Comparison of ENCODE assay signal across 9 mouse cellular contexts in the genomic region with DNA sequence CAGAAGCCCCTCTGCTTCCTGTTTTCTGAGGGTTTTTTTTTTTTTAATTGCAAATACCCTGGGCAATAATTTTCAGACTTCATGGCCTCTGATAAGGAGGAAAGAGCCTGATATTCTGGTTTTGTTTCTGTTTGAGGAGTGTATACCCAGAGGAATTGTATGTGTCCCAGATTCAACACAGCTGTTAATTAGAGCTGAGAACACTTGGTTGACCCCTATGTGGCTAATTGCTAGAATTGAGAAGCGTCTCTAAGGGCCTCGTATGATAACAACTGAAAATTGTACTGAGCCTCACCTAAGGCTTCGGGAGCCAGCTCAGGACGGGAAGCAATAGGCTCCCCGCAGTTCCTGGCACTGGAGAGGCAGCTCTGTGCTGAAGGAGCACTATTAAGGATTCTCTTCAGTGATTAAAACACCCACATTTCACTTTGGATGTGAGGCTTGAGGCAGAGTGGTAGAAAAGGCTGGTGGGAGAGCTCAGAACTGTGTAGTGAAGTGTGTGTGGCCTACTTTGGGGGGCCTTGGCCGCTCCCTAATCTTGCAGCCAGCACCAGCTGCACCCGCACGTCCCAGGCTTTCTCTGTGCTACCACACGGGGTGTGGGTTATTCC. TPM values are rescaled to one million over a fixed set of nuclear protein-coding genes. Genes with fewer than 3 reads are reported as not detected.
DNase-seq lines count a peak whose midpoint lies in the region; ATAC-seq and TF ChIP-seq lines count a peak whose summit lies in the region.
"Had no signal": no experiment of that assay in that cellular context is flagged by ENCODE, and none has a peak within 500 bp of the region (broad histone marks: within the 10 kb centered on the region; RNA-seq: fewer than 3 reads in every experiment).

No protein-coding gene starts in this region.

- H3K36me3 ChIP-seq in kidney, embryonic 14.5 days (ENCODE audit: control insufficient read depth, insufficient read depth, low read length): no peaks in the 10 kb centered on the region
- H3K36me3 ChIP-seq in embryonic facial prominence, embryonic 11.5 days (replicated peaks; ENCODE audit: control insufficient read depth, insufficient read depth, low read depth, low read length): no peaks in the 10 kb centered on the region
- no peaks in the 10 kb centered on the region for H3K36me3 ChIP-seq in hindbrain, embryonic 11.5 days (ENCODE audit: control insufficient read depth, insufficient read depth, low read length)
- H3K36me3 ChIP-seq in myocyte (ENCODE audit: control insufficient read depth, insufficient read depth): no peaks in the 10 kb centered on the region
- H3K36me3 ChIP-seq: liver, embryonic 13.5 days had no signal

- WGBS in kidney, embryonic 14.5 days: 40% methylated on average over 9 of the region's 9 CpGs
- 16% methylated on average over 9 of the region's 9 CpGs for WGBS in embryonic facial prominence, embryonic 11.5 days
- 22% methylated on average over 9 of the region's 9 CpGs for WGBS in hindbrain, embryonic 11.5 days

- H3K9me3 ChIP-seq in kidney, embryonic 14.5 days (ENCODE audit: control insufficient read depth, low read length): no peaks in the 10 kb centered on the region
- no peaks in the 10 kb centered on the region for H3K9me3 ChIP-seq in embryonic facial prominence, embryonic 11.5 days (replicated peaks; ENCODE audit: control insufficient read depth, low read length)
- H3K9me3 ChIP-seq in hindbrain, embryonic 11.5 days (ENCODE audit: control insufficient read depth, low read length): no peaks in the 10 kb centered on the region
- H3K9me3 ChIP-seq: liver, embryonic 13.5 days had no signal

- ATAC-seq in kidney, embryonic 14.5 days (ENCODE audit: low FRiP score, low TSS enrichment): peak; percentile 15; the same call in 1 of the 2 replicates
- peak; percentile 44; the same call in 1 of the 2 replicates for ATAC-seq in embryonic facial prominence, embryonic 11.5 days (replicated peaks; ENCODE audit: insufficient number of reproducible peaks, low FRiP score, low TSS enrichment, low read depth)
- peak; percentile 45; the same call in 1 of the 2 replicates for ATAC-seq in hindbrain, embryonic 11.5 days (ENCODE audit: low FRiP score)
- ATAC-seq in CD4-positive, CD25-positive, alpha-beta regulatory T cell, adult 4 months: no peak

- no peak overlapping the region for H3K9ac ChIP-seq in kidney, embryonic 14.5 days (ENCODE audit: low read depth, low read length)
- no peak overlapping the region for H3K9ac ChIP-seq in embryonic facial prominence, embryonic 11.5 days (replicated peaks; ENCODE audit: low read length)
- H3K9ac ChIP-seq in hindbrain, embryonic 11.5 days (ENCODE audit: low read depth, low read length): peak overlapping the region; percentile 31; the same call in 1 of the 2 replicates
- H3K9ac ChIP-seq: liver, embryonic 13.5 days had no signal

- H3K4me1 ChIP-seq in kidney, embryonic 14.5 days (ENCODE audit: control insufficient read depth, insufficient read depth, low read length): peaks cover 11% of the 10 kb centered on the region; the same call in 1 of the 2 replicates
- no peaks in the 10 kb centered on the region for H3K4me1 ChIP-seq in embryonic facial prominence, embryonic 11.5 days (ENCODE audit: control insufficient read depth, insufficient read depth, low read length)
- H3K4me1 ChIP-seq in hindbrain, embryonic 11.5 days (replicated peaks; ENCODE audit: control insufficient read depth, insufficient read depth, low read length): 0 out of 2 replicates have a peak, but pooled peaks cover 3% of the 10 kb centered on the region

- no peak for TF ChIP-seq POLR2A in myocyte (IDR thresholded peaks at IDR 0.05; ENCODE audit: insufficient read length, low read depth)

- no peaks in the 10 kb centered on the region for H3K79me2 ChIP-seq in myocyte (ENCODE audit: control insufficient read depth, insufficient read depth)

- H3K27me3 ChIP-seq in kidney, embryonic 14.5 days (ENCODE audit: control insufficient read depth, insufficient read depth, low read length): no peaks in the 10 kb centered on the region
- no peaks in the 10 kb centered on the region for H3K27me3 ChIP-seq in embryonic facial prominence, embryonic 11.5 days (ENCODE audit: control insufficient read depth, insufficient read depth, low read length)
- no peaks in the 10 kb centered on the region for H3K27me3 ChIP-seq in hindbrain, embryonic 11.5 days (ENCODE audit: control insufficient read depth, insufficient read depth, low read length)
- no peaks in the 10 kb centered on the region for H3K27me3 ChIP-seq in myocyte (ENCODE audit: control insufficient read depth, insufficient read depth, insufficient read length)
- H3K27me3 ChIP-seq: liver, embryonic 13.5 days had no signal

- H3K4me3 ChIP-seq in kidney, embryonic 14.5 days (ENCODE audit: low read length): no peak overlapping the region
- no peak overlapping the region for H3K4me3 ChIP-seq in embryonic facial prominence, embryonic 11.5 days (ENCODE audit: low read depth, low read length)
- H3K4me3 ChIP-seq in hindbrain, embryonic 11.5 days (ENCODE audit: low read depth, low read length): no peak overlapping the region
- no peak overlapping the region for H3K4me3 ChIP-seq in myocyte
- H3K4me3 ChIP-seq: liver, embryonic 13.5 days had no signal

- no peak for DNase-seq in kidney, adult 18-20 months
- no peak for DNase-seq in embryonic facial prominence, embryonic 11.5 days (ENCODE audit: low spot score)
- peak; percentile 37 for DNase-seq in hindbrain, embryonic 11.5 days (ENCODE audit: low spot score)
- DNase-seq in right cerebral cortex, adult 2 months (ENCODE audit: low spot score in 2 of 2): no peak
- DNase-seq in frontal cortex, postnatal 14 days (ENCODE audit: low spot score in 2 of 2): no peak
- DNase-seq: liver, embryonic 13.5 days had no signal

- no peak overlapping the region for H3K4me2 ChIP-seq in kidney, embryonic 14.5 days (replicated peaks; ENCODE audit: low read depth, low read length)
- H3K4me2 ChIP-seq in embryonic facial prominence, embryonic 11.5 days (ENCODE audit: low read depth, low read length): no peak overlapping the region
- H3K4me2 ChIP-seq in hindbrain, embryonic 11.5 days (replicated peaks; ENCODE audit: low read depth, low read length): peak overlapping the region; percentile 22
- H3K4me2 ChIP-seq in myocyte (ENCODE audit: low read depth): peak overlapping the region; percentile 31
- H3K4me2 ChIP-seq: liver, embryonic 13.5 days had no signal

- no peak overlapping the region for H3ac ChIP-seq in myocyte (ENCODE audit: control insufficient read depth, insufficient read length)

- H3K27ac ChIP-seq in kidney, embryonic 14.5 days (ENCODE audit: low read depth, low read length): peak overlapping the region; percentile 49; the same call in 1 of the 2 replicates
- H3K27ac ChIP-seq in embryonic facial prominence, embryonic 11.5 days (replicated peaks; ENCODE audit: low read depth, low read length): no peak overlapping the region
- H3K27ac ChIP-seq in hindbrain, embryonic 11.5 days (ENCODE audit: low read depth, low read length): no peak overlapping the region
- H3K27ac ChIP-seq: liver, embryonic 13.5 days had no signal

TF ChIP-seq in myocyte, 11 proteins besides CTCF, POLR2A, EP300 and RAD21:
- TF ChIP-seq MYOD1 (IDR thresholded peaks at IDR 0.05; ENCODE audit: control insufficient read depth in 1 of 3, insufficient read length in 2 of 3, low read depth in 2 of 3): no peak
- no peak for TF ChIP-seq CEBPB (IDR thresholded peaks at IDR 0.05; ENCODE audit: insufficient read depth, poor library complexity, severe bottlenecking)
- no peak for TF ChIP-seq REST (IDR thresholded peaks at IDR 0.05; ENCODE audit: insufficient read depth, insufficient read length)
- TF ChIP-seq MYOG (IDR thresholded peaks at IDR 0.05; ENCODE audit: control insufficient read depth in 1 of 3, insufficient read depth in 1 of 3, insufficient read length in 2 of 3, low read depth in 2 of 3): no peak
- no peak for TF ChIP-seq USF1 (IDR thresholded peaks at IDR 0.05; ENCODE audit: low read depth)
- no peak for TF ChIP-seq E2F4 (IDR thresholded peaks at IDR 0.05; ENCODE audit: insufficient read depth)
- TF ChIP-seq TCF3 (IDR thresholded peaks at IDR 0.05; ENCODE audit: insufficient read length, low read depth): no peak
- TF ChIP-seq SRF (IDR thresholded peaks at IDR 0.05; ENCODE audit: control insufficient read depth, insufficient read length, low read depth): no peak
- no peak for TF ChIP-seq TCF12 (IDR thresholded peaks at IDR 0.05; ENCODE audit: insufficient read depth, poor library complexity, severe bottlenecking)
- TF ChIP-seq POLR2AphosphoS2 (IDR thresholded peaks at IDR 0.05; ENCODE audit: insufficient read length, low read depth): no peak
- no peak for TF ChIP-seq MAX (IDR thresholded peaks at IDR 0.05; ENCODE audit: low read depth)

RNA-seq across cellular contexts. Expression of a gene that starts 46.8 kb away (rescaled TPM):
- polyA plus RNA-seq in kidney, embryonic 14.5 days (2014; fragmentation: Nextera tagmentation; extraction: Ambion mirVana): 8.9 and 10.6 TPM in 2 replicates
- 7.1 and 7.8 TPM in 2 replicates for polyA plus RNA-seq in embryonic facial prominence, embryonic 11.5 days (2014; fragmentation: Nextera tagmentation; extraction: Ambion mirVana)
- 7.2 and 7.7 TPM in 2 replicates for polyA plus RNA-seq in hindbrain, embryonic 11.5 days (2014; fragmentation: Nextera tagmentation; extraction: Ambion mirVana)
- polyA plus RNA-seq in myocyte (2012; fragmentation: generic; extraction: Trizol): 7.1 TPM
- 10 to 100 TPM; 12.5 to 14.6 TPM for polyA plus RNA-seq in CD4-positive, CD25-positive, alpha-beta regulatory T cell, adult 4 months (2017; shearing (Covaris generic))

Comparison
In these comparisons a context has a peak if more than half of its experiments do, and no peak if none do; other contexts are left out.
1. H3K4me2 ChIP-seq: peak in hindbrain, embryonic 11.5 days (single experiment) and myocyte (single experiment); none in kidney, embryonic 14.5 days (single experiment) and embryonic facial prominence, embryonic 11.5 days (single experiment).